Mouse (Mus musculus): ENCODE measurements around the gene Vmn2r47. TPM values are rescaled to one million over a fixed set of nuclear protein-coding genes. Genes with fewer than 3 reads are reported as not detected.
"Not testable (repeated sequence)": the region's sequence is repeated elsewhere in the genome, so short reads cannot be mapped to it uniquely, and the experiment has no call there.

Vmn2r47 gene
- total RNA-seq (2012; rRNA removed) (not detected in 2 replicates), polyA plus RNA-seq (2012; ENCODE audit: insufficient read depth in 1 of 2, insufficient read length in 2 of 2, low read depth in 1 of 2, low replicate concordance in 2 of 2, missing spikeins in 1 of 2) (not detected)

- not testable (repeated sequence) for H3K36me3 ChIP-seq (ENCODE audit: control insufficient read depth in 1 of 2, insufficient read depth in 2 of 2, low read length in 2 of 2); H3K27me3 ChIP-seq (ENCODE audit: control insufficient read depth in 1 of 2, insufficient read depth in 2 of 2, low read length in 2 of 2); DNase-seq (ENCODE audit: low read depth, low spot score); H3K4me3 ChIP-seq (ENCODE audit: control insufficient read depth in 1 of 2, insufficient read depth in 1 of 2, low read depth in 2 of 2, low read length in 2 of 2); H3K9me3 ChIP-seq (replicated peaks; ENCODE audit: insufficient read depth, low read length); H3K27ac ChIP-seq (ENCODE audit: control insufficient read depth, low read depth, low read length); H3K9ac ChIP-seq (ENCODE audit: control insufficient read depth, low read depth, low read length, poor library complexity, severe bottlenecking); H3K4me1 ChIP-seq (ENCODE audit: control insufficient read depth in 1 of 2, insufficient read depth in 2 of 2, low read length in 2 of 2); H3K79me2 ChIP-seq (ENCODE audit: control insufficient read depth, insufficient read depth, low read length, poor library complexity)
Measured at GRCm38 (mm10) chr7:9841225-9841624, at the start of gene Vmn2r47. Vmn2r47 (minus strand) TSS chr7:9841325.

DNA sequence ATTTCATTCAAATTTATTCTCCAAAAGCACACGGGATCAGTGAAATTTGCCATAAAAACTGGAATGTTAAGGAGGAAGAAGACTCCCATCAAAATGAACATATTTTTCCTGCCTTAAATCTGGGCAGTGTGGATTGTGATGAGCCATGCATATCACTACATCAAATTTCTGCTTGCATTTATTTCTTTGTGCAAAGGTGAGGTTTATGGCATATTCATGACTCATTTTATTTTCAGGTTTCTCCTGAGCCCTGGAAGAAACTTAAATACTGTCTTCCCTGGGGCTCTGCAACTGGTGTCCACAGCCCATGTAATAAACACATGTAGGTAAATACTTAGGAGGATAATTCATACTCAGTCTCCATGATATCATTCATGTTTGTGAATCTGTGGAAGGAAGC lies 70.7 kb downstream of the Vmn2r47 start, which contains the start of gene Vmn2r46:
Gene Vmn2r46, minus strand, starts transcription at position 101 of the 400 bp plus-strand sequence.
- not testable (repeated sequence) for H3K36me3 ChIP-seq (ENCODE audit: control insufficient read depth in 1 of 2, insufficient read depth in 2 of 2, low read length in 2 of 2); H3K4me3 ChIP-seq (ENCODE audit: control insufficient read depth in 1 of 2, insufficient read depth in 1 of 2, low read depth in 2 of 2, low read length in 2 of 2); H3K4me1 ChIP-seq (ENCODE audit: control insufficient read depth in 1 of 2, insufficient read depth in 2 of 2, low read length in 2 of 2); H3K79me2 ChIP-seq (ENCODE audit: control insufficient read depth, insufficient read depth, low read length, poor library complexity); H3K27me3 ChIP-seq (ENCODE audit: control insufficient read depth in 1 of 2, insufficient read depth in 2 of 2, low read length in 2 of 2); H3K9ac ChIP-seq (ENCODE audit: control insufficient read depth, low read depth, low read length, poor library complexity, severe bottlenecking); DNase-seq (ENCODE audit: low read depth, low spot score); H3K27ac ChIP-seq (ENCODE audit: control insufficient read depth, low read depth, low read length); H3K9me3 ChIP-seq (replicated peaks; ENCODE audit: insufficient read depth, low read length)

Other genes with a start within 250 kb of the Vmn2r47 start
- not detected in 2 replicates for gene Vmn2r46, start 70.8 kb downstream of the Vmn2r47 start, total RNA-seq (2012; rRNA removed)
- gene Vmn2r46, start 70.8 kb downstream of the Vmn2r47 start, polyA plus RNA-seq (2012; ENCODE audit: insufficient read depth in 1 of 2, insufficient read length in 2 of 2, low read depth in 1 of 2, low replicate concordance in 2 of 2, missing spikeins in 1 of 2): not detected
- gene Vmn2r48, start 112.3 kb upstream of the Vmn2r47 start, total RNA-seq (2012; rRNA removed): not detected in 2 replicates
- gene Vmn2r48, start 112.3 kb upstream of the Vmn2r47 start, polyA plus RNA-seq (2012; ENCODE audit: insufficient read depth in 1 of 2, insufficient read length in 2 of 2, low read depth in 1 of 2, low replicate concordance in 2 of 2, missing spikeins in 1 of 2): not detected
- not detected in 2 replicates for gene Vmn2r49, start 150.9 kb upstream of the Vmn2r47 start, total RNA-seq (2012; rRNA removed)
- not detected for gene Vmn2r49, start 150.9 kb upstream of the Vmn2r47 start, polyA plus RNA-seq (2012; ENCODE audit: insufficient read depth in 1 of 2, insufficient read length in 2 of 2, low read depth in 1 of 2, low replicate concordance in 2 of 2, missing spikeins in 1 of 2)
- gene Vmn2r50, start 212.0 kb upstream of the Vmn2r47 start, total RNA-seq (2012; rRNA removed): not detected in 2 replicates
- gene Vmn2r50, start 212.0 kb upstream of the Vmn2r47 start, polyA plus RNA-seq (2012; ENCODE audit: insufficient read depth in 1 of 2, insufficient read length in 2 of 2, low read depth in 1 of 2, low replicate concordance in 2 of 2, missing spikeins in 1 of 2): not detected

All from MEL (cell line).